Mouse (Mus musculus): Measurements from ENCODE around the gene Cbx3. TPM values are rescaled to one million over a fixed set of nuclear protein-coding genes. Genes with fewer than 3 reads are reported as not detected.

The Cbx3 gene
- 100 to 1,000 TPM; 129 to 143 (median 138) TPM for total RNA-seq (2022)

DNA sequence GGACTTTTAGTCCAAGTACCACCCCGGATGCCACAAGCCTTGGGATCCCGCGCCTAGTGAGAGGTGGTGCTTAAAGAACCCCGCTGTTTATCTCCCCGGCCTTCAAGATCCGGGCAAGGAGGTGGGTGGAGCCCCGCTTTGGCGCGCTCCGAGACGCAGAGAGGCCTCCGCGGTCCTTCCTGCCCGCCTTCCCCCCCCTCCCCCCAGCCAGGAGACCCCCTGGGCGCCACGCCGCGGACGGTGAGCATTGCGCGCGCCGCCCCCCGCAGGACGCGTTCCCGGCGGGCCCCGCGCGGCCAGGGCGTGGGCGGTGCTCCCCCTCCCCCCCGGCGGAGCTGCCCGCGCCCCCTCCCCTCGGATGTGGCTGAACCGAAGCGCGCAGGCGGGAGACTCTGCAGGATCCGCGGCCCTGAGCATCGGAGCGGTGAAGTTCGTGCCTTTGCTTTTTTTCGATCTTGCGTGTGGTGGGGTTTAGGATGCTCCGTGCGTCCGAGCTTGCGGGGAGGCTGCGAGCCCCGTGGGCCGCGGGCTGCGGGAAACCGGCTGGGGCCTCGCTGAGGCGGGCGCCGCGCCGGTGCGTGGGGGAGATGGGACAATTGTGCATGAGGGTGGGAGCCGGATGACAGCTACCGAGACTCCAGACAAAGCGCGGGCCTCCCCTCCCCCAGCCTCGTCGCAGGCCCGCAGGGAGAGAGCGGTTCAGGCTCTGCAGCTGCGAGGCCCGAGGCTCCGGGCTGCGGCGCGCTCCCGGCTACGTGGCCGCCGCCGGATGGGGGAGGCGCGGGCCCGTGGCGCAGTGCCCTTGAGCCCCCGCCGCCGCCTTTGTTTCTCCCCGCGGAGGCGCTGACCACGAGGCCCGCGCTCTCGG is at the start of gene Cbx3:
Gene Cbx3, plus strand, starts transcription at position 50 of the 868 bp plus-strand sequence.
- peak; percentile 73 to 78 for DNase-seq (ENCODE audit: low spot score in 2 of 2)

DNA sequence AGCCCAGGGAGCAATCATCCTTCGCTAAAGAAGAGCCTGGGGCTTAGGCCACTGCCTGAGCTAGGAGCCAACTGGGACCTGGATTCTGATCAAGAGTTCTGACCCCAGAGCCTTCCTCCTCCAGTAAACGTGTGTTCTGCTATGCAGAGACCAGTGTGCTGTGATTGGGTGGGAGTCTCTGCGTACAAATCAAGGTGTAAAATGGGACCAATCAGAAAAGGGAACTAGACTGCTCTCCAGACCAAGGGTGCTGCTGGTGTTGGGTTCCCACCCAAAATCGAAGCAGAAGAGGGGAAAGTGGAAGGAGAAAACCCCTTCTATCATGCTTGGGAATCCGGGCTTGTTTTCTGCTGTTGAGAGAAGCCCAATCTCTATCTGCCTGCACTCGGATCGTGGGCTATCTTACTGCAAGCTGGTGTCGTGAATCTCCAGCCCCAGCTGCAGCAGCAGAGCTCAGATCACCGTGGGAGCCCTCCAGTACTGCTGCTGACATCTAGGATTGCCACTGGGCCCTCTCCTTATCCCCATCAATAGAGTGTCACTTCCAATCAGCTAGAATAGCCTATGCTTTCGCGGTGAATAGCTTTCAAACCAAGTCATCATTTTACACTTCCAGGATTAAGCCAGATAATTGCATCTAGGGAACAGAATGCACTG is 46.6 kb upstream of the Cbx3 start:
- no peak for DNase-seq (ENCODE audit: low spot score in 2 of 2)

- DNase-seq (ENCODE audit: low spot score in 2 of 2) = no peak
These were observed 45.6 kb upstream of the Cbx3 start for GRCm38 (mm10) chr6:51424537-51424936.

DNA sequence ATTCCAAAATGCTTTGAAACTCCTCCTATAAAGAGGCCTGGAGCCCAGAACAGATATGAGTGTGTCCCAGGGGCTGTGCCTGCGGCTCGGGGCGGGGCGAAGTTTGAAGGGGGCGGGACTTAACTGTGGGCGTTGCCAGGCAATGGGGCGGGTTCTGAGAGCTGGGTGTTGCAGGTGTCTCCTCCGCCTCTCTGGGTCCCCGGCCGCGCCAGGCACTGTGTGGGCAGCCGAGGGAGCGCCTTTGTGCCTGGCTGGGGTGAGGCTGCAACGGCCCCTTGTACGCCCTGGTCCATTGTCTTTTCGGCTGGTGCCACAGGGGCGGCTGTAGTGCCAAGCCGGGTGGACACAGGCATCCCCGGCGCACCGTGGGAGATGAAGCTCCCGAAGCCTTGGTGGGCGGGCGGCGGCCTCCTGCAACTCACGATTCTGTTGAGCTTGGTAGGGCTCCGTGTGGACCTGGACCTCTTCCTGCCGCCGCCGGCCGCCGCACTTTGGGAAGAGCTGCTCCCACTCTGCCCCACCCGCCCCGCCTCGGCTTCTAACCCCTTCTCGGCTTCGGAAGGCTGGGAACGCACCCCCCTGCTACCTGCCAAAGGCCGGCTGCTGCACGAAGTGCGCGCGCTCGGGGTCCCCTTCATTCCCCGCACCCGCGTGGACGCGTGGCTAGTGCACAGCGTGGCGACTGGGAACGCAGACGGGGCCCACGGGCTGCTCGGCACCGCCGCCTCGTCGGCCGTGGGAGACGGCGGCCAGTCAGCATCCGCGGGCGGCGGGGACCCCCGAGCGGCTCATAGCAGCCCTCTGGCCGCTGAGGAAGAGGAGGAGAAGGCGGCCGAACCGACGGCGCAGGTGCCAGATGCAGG is 37.4 kb upstream of the Cbx3 start, which contains the start of gene Nfe2l3:
Gene Nfe2l3, plus strand, starts transcription at position 136 of the 863 bp plus-strand sequence.
- peak; percentile 46 to 53 for DNase-seq (ENCODE audit: low spot score in 2 of 2)

GRCm38 (mm10) chr6:51434270-51434669 is 35.9 kb upstream of the Cbx3 start:
- DNase-seq (ENCODE audit: low spot score in 2 of 2) = no peak

DNA sequence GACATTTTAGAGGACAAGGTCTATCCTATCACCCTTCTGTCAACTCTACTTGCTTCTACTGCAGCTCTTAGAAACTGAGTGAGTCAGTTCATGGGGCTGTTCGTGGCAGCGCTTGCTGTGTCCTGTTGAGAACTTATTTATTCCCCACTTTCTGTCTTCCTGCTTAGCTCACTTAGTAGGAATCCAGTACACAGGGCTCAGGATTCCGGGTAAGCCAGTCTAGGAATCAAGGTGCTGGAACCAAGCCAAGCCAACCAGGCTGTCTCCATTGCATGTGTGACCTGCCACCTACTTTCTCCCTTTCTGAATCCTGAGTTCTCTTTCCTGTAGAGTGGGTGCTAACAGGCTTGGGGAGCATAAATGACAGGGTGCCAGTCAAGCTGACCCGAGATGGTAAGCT is 32.5 kb upstream of the Cbx3 start:
- DNase-seq (ENCODE audit: low spot score in 2 of 2) = no peak

GRCm38 (mm10) chr6:51438826-51439330 is 31.3 kb upstream of the Cbx3 start:
- no peak for DNase-seq (ENCODE audit: low spot score in 2 of 2)

- no peak for DNase-seq (ENCODE audit: low spot score in 2 of 2)
These were observed 27.8 kb upstream of the Cbx3 start for GRCm38 (mm10) chr6:51442191-51442835.

DNA sequence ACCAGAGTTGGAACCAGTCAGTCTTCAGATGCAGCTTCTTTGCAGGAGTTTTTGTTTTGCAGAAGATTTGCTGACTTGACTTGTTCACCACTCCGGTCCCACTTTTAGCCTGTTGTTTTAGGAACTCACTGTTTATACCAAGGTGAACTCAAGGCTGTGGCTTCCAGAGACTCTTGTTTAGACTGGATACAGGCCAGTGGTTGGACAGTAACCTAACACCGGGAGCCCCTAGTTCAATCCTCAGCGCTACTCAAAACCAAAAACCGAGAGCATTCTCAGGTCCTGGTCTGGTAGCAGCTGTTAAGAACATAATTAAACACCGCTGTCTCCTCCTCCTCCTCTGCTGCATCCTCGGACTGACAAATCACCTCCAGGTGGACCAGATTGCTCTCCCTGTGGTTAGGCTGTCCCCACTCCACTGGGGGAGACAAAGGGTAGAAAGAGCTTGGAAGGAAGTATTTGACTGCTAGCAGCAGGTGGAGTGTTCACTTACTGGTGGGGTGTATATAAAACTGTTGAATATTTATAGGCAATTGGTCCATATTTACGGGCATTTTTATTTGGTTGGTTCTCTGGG is 17.1 kb upstream of the Cbx3 start:
- no peak for DNase-seq (ENCODE audit: low spot score in 2 of 2)

GRCm38 (mm10) chr6:51454949-51455348 is 15.2 kb upstream of the Cbx3 start:
- no peak for DNase-seq (ENCODE audit: low spot score in 2 of 2)

- DNase-seq (ENCODE audit: low spot score in 2 of 2) = no peak
These were observed 14.0 kb upstream of the Cbx3 start for GRCm38 (mm10) chr6:51456198-51456597.

DNA sequence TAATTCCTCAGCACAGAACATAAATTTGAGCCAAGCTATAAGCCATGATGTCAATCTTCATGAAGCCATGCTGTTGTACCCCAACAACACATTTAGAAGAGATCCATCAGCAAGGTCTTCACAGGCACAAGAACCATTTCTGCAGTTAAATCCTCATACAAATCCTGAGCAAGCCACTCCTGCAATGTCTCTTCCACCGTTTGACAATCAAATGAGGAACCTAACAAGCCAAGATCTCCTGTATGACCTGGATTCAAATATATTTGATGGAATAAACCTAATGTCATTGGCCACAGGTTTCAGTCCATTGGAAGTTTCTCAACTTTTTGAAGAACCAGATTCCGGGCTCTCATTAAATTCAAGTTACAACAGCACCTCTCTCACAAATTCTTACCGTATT is 12.9 kb upstream of the Cbx3 start:
- no peak for DNase-seq (ENCODE audit: low spot score in 2 of 2)

DNA sequence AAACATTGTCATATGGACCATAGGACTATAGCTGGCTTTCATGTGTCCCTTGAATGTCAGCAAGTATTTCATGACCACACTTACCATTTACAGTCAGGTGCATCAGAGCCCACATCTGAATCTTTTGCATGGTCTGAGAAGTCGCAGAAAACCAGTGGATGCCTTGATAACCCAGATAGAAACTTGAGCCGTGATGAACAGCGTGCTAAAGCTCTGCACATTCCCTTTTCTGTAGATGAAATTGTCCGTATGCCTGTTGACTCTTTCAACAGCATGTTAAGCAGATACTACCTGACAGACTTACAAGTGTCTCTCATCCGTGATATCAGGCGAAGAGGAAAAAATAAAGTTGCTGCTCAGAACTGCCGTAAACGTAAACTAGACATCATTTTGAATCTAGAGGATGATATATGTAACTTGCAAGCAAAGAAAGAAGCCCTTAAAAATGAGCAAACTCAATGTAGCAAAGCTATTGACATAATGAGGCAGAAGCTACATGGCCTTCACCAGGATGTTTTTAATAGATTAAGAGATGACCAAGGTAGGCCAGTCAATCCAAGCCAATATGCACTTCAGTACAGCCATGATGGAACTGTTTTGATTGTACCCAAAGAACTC is 12.3 kb upstream of the Cbx3 start:
- no peak for DNase-seq (ENCODE audit: low spot score in 2 of 2)

- no peak for DNase-seq (ENCODE audit: low spot score in 2 of 2)
These were observed 11.2 kb upstream of the Cbx3 start for GRCm38 (mm10) chr6:51458925-51459312.

- DNase-seq (ENCODE audit: low spot score in 2 of 2) = no peak
These were observed 10.7 kb upstream of the Cbx3 start for GRCm38 (mm10) chr6:51459313-51460020.

DNA sequence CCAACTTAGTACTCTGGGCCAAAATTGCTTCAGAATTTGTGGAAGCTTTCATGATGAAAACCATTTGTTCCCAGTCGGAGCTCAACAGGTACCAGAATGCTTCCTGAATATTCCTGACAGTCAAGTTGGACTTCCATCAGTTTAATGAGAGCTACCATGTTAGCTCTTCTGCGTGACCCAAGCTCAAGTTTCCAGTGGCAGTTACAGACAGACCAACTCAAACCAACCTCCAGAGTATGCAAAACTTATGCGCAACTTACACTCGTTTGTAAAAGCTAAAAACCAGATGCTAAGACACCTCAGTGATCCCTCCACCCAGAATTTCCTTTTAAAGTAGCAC is 10.2 kb upstream of the Cbx3 start:
- DNase-seq (ENCODE audit: low spot score in 2 of 2) = no peak

GRCm38 (mm10) chr6:51460363-51460762 is 9.8 kb upstream of the Cbx3 start:
- DNase-seq (ENCODE audit: low spot score in 2 of 2) = no peak

DNA sequence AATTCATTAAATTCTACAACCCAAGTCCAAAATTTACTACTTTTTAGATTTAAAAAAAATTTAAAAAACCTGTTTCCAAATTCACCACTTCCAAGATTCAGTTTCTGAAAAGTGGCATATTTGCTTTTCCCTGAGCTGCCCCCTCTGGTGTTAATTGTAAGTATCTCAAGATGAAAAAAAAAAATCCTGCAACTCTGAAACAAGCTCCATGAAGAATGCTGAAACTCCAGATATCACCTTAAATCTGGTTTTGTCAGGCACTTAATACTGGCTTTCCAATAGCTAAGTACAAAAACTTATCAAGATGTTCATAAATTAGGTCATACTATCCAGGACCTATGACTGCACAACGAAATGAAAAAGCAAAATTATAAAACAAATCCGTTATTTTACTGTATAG is 2.5 kb upstream of the Cbx3 start:
- no peak for DNase-seq (ENCODE audit: low spot score in 2 of 2)

GRCm38 (mm10) chr6:51468891-51469561 is 1.1 kb upstream of the Cbx3 start:
- DNase-seq (ENCODE audit: low spot score in 2 of 2) = peak; percentile 44 to 71
